In genomic region chr10:7589592-7590233, GRCm38 (mm10) we compare ENCODE assay signal across 8 mouse cellular contexts. TPM values are rescaled to one million over a fixed set of nuclear protein-coding genes. Genes with fewer than 3 reads are reported as not detected.
DNase-seq lines count a peak whose midpoint lies in the region; ATAC-seq and TF ChIP-seq lines count a peak whose summit lies in the region.

TSS of gene Lrp11 (plus strand) at chr10:7589800.

- DNase-seq in c-Kit-negative CD71-positive TER-119-positive erythroid progenitor cells, embryonic 14.5 days (ENCODE audit: low read depth, low spot score): peak; percentile 59
- peak; percentile 72 for DNase-seq in fibroblast of lung, adult 2 months (ENCODE audit: low read depth)
- peak; percentile 93 to 94 for DNase-seq in kidney, postnatal 25 days
- DNase-seq in liver, embryonic 14.5 days (ENCODE audit: low read depth in 3 of 3, low spot score in 3 of 3): peak; percentile 60 to 69 (median 62)
- DNase-seq in neural tube, embryonic 11.5 days (ENCODE audit: low spot score): peak; percentile 94
- DNase-seq in stomach, postnatal 0 days (ENCODE audit: low spot score): peak; percentile 95

- under 1% methylated on average over 67 of the region's 76 CpGs for WGBS in heart, embryonic 14.5 days
- WGBS in liver, embryonic 14.5 days (ENCODE audit: insufficient replicate concordance): under 1% methylated on average over 69 of the region's 76 CpGs
- WGBS in neural tube, embryonic 11.5 days: under 1% methylated on average over 54 of the region's 76 CpGs
- 0% methylated on average over 65 of the region's 76 CpGs for WGBS in stomach, postnatal 0 days

- H3K36me3 ChIP-seq in heart, embryonic 14.5 days (ENCODE audit: control insufficient read depth, insufficient read depth, low read length): no peaks in the 10 kb centered on the region
- H3K36me3 ChIP-seq in liver, embryonic 14.5 days (replicated peaks; ENCODE audit: control insufficient read depth, insufficient read depth, low read depth): no peaks in the 10 kb centered on the region
- no peaks in the 10 kb centered on the region for H3K36me3 ChIP-seq in neural tube, embryonic 11.5 days (ENCODE audit: control insufficient read depth, insufficient read depth, low read length)
- no peaks in the 10 kb centered on the region for H3K36me3 ChIP-seq in stomach, postnatal 0 days (ENCODE audit: control insufficient read depth, insufficient read depth, low read length)

- H3K4me2 ChIP-seq in heart, embryonic 14.5 days (ENCODE audit: low read length): peak within 1 kb of the TSS; percentile 98
- H3K4me2 ChIP-seq in liver, embryonic 14.5 days (ENCODE audit: low read depth): peak within 1 kb of the TSS; percentile 74
- peak within 1 kb of the TSS; percentile 99 for H3K4me2 ChIP-seq in neural tube, embryonic 11.5 days (ENCODE audit: low read depth)
- peak within 1 kb of the TSS; percentile 98 for H3K4me2 ChIP-seq in stomach, postnatal 0 days (replicated peaks; ENCODE audit: low read depth)

- peak; percentile 95 for ATAC-seq in CD4-positive, CD25-positive, alpha-beta regulatory T cell, adult 4 months
- peak; percentile 88 for ATAC-seq in heart, embryonic 14.5 days (ENCODE audit: insufficient number of reproducible peaks, insufficient read depth, low FRiP score, low read depth)
- peak; percentile 93 for ATAC-seq in liver, embryonic 14.5 days (ENCODE audit: insufficient read depth)
- peak; percentile 96 for ATAC-seq in neural tube, embryonic 11.5 days (ENCODE audit: insufficient read depth, low FRiP score, low TSS enrichment)
- ATAC-seq in stomach, postnatal 0 days (ENCODE audit: low FRiP score, low TSS enrichment): peak; percentile 98

- peaks cover 10% of the 10 kb centered on the region for H3K27me3 ChIP-seq in heart, embryonic 14.5 days (ENCODE audit: control insufficient read depth, insufficient read depth, low read length)
- peaks cover 19% of the 10 kb centered on the region for H3K27me3 ChIP-seq in liver, embryonic 14.5 days (ENCODE audit: control insufficient read depth, insufficient read depth, low read length)
- H3K27me3 ChIP-seq in neural tube, embryonic 11.5 days (ENCODE audit: control insufficient read depth, insufficient read depth, low read length): 0 out of 2 replicates have a peak, but pooled peaks cover 6% of the 10 kb centered on the region
- no peaks in the 10 kb centered on the region for H3K27me3 ChIP-seq in stomach, postnatal 0 days (ENCODE audit: control insufficient read depth, insufficient read depth, low read length)

- peak within 1 kb of the TSS; percentile 67 for H3K9ac ChIP-seq in heart, embryonic 14.5 days (ENCODE audit: low read length)
- H3K9ac ChIP-seq in liver, embryonic 14.5 days (replicated peaks): no peak within 1 kb of the TSS
- H3K9ac ChIP-seq in neural tube, embryonic 11.5 days (ENCODE audit: low read length): peak within 1 kb of the TSS; percentile 68
- peak within 1 kb of the TSS; percentile 43; the same call in 1 of the 2 replicates for H3K9ac ChIP-seq in stomach, postnatal 0 days (ENCODE audit: low read length)

- no peak for TF ChIP-seq CTCF in liver, embryonic 14.5 days (IDR thresholded peaks at IDR 0.05; ENCODE audit: low read depth)
- TF ChIP-seq CTCF in stomach, postnatal 0 days (IDR thresholded peaks at IDR 0.05; ENCODE audit: low read depth): no peak

- no peak within 1 kb of the TSS for H3K27ac ChIP-seq in heart, embryonic 14.5 days (replicated peaks in 1 of 2; ENCODE audit: control insufficient read depth in 1 of 2, insufficient read depth in 1 of 2, low read depth in 2 of 2, low read length in 2 of 2)
- no peak within 1 kb of the TSS for H3K27ac ChIP-seq in liver, embryonic 14.5 days
- 0 out of 2 replicates have a peak within 1 kb of the TSS, but pooled peaks have one; percentile 17 for H3K27ac ChIP-seq in neural tube, embryonic 11.5 days (ENCODE audit: low read depth, low read length)
- no peak within 1 kb of the TSS for H3K27ac ChIP-seq in stomach, postnatal 0 days (replicated peaks)

- no peak for TF ChIP-seq EP300 in liver, embryonic 14.5 days (IDR thresholded peaks at IDR 0.05; ENCODE audit: low read depth)
- no peak for TF ChIP-seq EP300 in stomach, postnatal 0 days (optimal IDR thresholded peaks at IDR 0.05)

- H3K4me1 ChIP-seq in heart, embryonic 14.5 days (ENCODE audit: control insufficient read depth in 2 of 2, insufficient read depth in 2 of 2, low read length in 2 of 2): peaks cover 0 to 8% of the 10 kb centered on the region in 2 experiments; a peak in 3 of 4 replicates
- H3K4me1 ChIP-seq in liver, embryonic 14.5 days (replicated peaks; ENCODE audit: control insufficient read depth in 2 of 2, insufficient read depth in 2 of 2, low read length in 1 of 2): peaks cover 0 to 2% of the 10 kb centered on the region in 2 experiments; a peak in 2 of 4 replicates
- peaks cover 9% of the 10 kb centered on the region; the same call in 1 of the 2 replicates for H3K4me1 ChIP-seq in neural tube, embryonic 11.5 days (ENCODE audit: control insufficient read depth, insufficient read depth, low read length)
- H3K4me1 ChIP-seq in stomach, postnatal 0 days (replicated peaks; ENCODE audit: control insufficient read depth, insufficient read depth): peaks cover 4% of the 10 kb centered on the region; the same call in 1 of the 2 replicates

- peak within 1 kb of the TSS; percentile 60 to 63 for H3K4me3 ChIP-seq in heart, embryonic 14.5 days (ENCODE audit: control insufficient read depth in 1 of 2, insufficient read depth in 1 of 2, low read depth in 1 of 2, low read length in 2 of 2)
- peak within 1 kb of the TSS; percentile 53 to 63 for H3K4me3 ChIP-seq in liver, embryonic 14.5 days (ENCODE audit: insufficient read depth in 1 of 2, low read depth in 2 of 2, low read length in 2 of 2)
- peak within 1 kb of the TSS; percentile 80 for H3K4me3 ChIP-seq in neural tube, embryonic 11.5 days (ENCODE audit: low read depth, low read length)
- peak within 1 kb of the TSS; percentile 52 for H3K4me3 ChIP-seq in stomach, postnatal 0 days (ENCODE audit: low read depth, low read length)

- H3K9me3 ChIP-seq in heart, embryonic 14.5 days (ENCODE audit: control insufficient read depth, low read length): no peaks in the 10 kb centered on the region
- no peaks in the 10 kb centered on the region for H3K9me3 ChIP-seq in liver, embryonic 14.5 days (ENCODE audit: control insufficient read depth, low read length)
- no peaks in the 10 kb centered on the region for H3K9me3 ChIP-seq in neural tube, embryonic 11.5 days (ENCODE audit: control insufficient read depth, low read length)
- H3K9me3 ChIP-seq in stomach, postnatal 0 days (ENCODE audit: control insufficient read depth, low read length): no peaks in the 10 kb centered on the region

RNA-seq across cellular contexts. Expression of gene Lrp11, which starts in this region (rescaled TPM):
- polyA plus RNA-seq in CD4-positive, CD25-positive, alpha-beta regulatory T cell, adult 4 months (2017; shearing (Covaris generic)): under 1 TPM in 1 of 2 experiments, not detected in 1; 0.35 TPM
- 1.5 and 1.9 TPM in 2 replicates for polyA plus RNA-seq in heart, embryonic 14.5 days (2014; fragmentation: Nextera tagmentation; extraction: Ambion mirVana)
- 0.27 and 0.39 TPM in 2 replicates for polyA plus RNA-seq in liver, embryonic 14.5 days (2012; rRNA removed)
- 0.24 and 0.51 TPM in 2 replicates for polyA plus RNA-seq in liver, embryonic 14.5 days (2014; fragmentation: Nextera tagmentation; extraction: Ambion mirVana)
- 9.6 and 11.5 TPM in 2 replicates for polyA plus RNA-seq in neural tube, embryonic 11.5 days (2014; fragmentation: Nextera tagmentation; extraction: Ambion mirVana)
- polyA plus RNA-seq in stomach, postnatal 0 days (2015; fragmentation: Nextera tagmentation; extraction: Ambion mirVana): 2.9 and 3.8 TPM in 2 replicates

Comparison
In these comparisons a context has a peak if more than half of its experiments do, and no peak if none do; other contexts are left out.
1. Peak in ATAC-seq in CD4-positive, CD25-positive, alpha-beta regulatory T cell, adult 4 months; RNA of the gene not detected or under 1 TPM.
2. Peak in DNase-seq, ATAC-seq, H3K4me3 ChIP-seq and H3K4me2 ChIP-seq in liver, embryonic 14.5 days; RNA of the gene not detected or under 1 TPM.